Mouse (Mus musculus) midbrain, postnatal 0 days (tissue): ENCODE results near the gene Pmch. TPM values are rescaled to one million over a fixed set of nuclear protein-coding genes. Genes with fewer than 3 reads are reported as not detected.
A peak's percentile ranks its signal among the peaks of the same experiment; 100 is the strongest.

Experiments
- ATAC-seq: fragments of 200-750 bp; cut with Nextera tagmentation; 2 replicates; pipeline ENCODE4 v1.8.0; 2017; ENCODE audit warnings: moderate number of reproducible peaks, mild to moderate bottlenecking, moderate TSS enrichment, moderate library complexity; ENCODE audit not compliant: low FRiP score
- DNase-seq: peaks from one replicate; pipeline ENCODE4 v3.0.0-alpha.2; 2015; ENCODE audit warnings: low spot score
- H3K27ac ChIP-seq: fragments of 300-500 bp; sonication (generic); 2 replicates; pipeline ENCODE4 v1.5.1; 2014; ENCODE audit warnings: low read depth, mild to moderate bottlenecking, low read length, mixed read lengths
- H3K27me3 ChIP-seq: fragments of 300-500 bp; sonication (generic); 2 replicates; pipeline ENCODE4 v1.6.1; 2014; ENCODE audit warnings: low read length, control low read depth, mixed read lengths; ENCODE audit not compliant: insufficient read depth
- H3K36me3 ChIP-seq: fragments of 300-500 bp; sonication (generic); 2 replicates; pipeline ENCODE4 v1.6.1; 2014; ENCODE audit warnings: low read length, control low read depth, mixed read lengths; ENCODE audit not compliant: insufficient read depth
- H3K4me1 ChIP-seq: fragments of 300-500 bp; sonication (generic); 2 replicates; pipeline ENCODE4 v1.6.1; 2014; ENCODE audit warnings: mild to moderate bottlenecking, control low read depth, antibody characterized with exemption, low read length, mixed read lengths; ENCODE audit not compliant: insufficient read depth
- H3K4me2 ChIP-seq: fragments of 300-500 bp; sonication (generic); 2 replicates; pipeline ENCODE4 v1.6.1; 2014; ENCODE audit warnings: low read depth, mild to moderate bottlenecking, low read length, mixed read lengths; ENCODE audit not compliant: poor library complexity, severe bottlenecking
- H3K4me3 ChIP-seq: fragments of 300-500 bp; sonication (generic); 2 replicates; pipeline ENCODE4 v1.5.1; 2014; ENCODE audit warnings: low read depth, mild to moderate bottlenecking, low read length, moderate library complexity
- H3K9ac ChIP-seq: fragments of 300-500 bp; sonication (generic); replicated peaks from 2 replicates; pipeline ENCODE4 v1.6.1; 2014; ENCODE audit warnings: mild to moderate bottlenecking, low read length, moderate library complexity, mixed read lengths; ENCODE audit not compliant: poor library complexity, severe bottlenecking
- H3K9me3 ChIP-seq: fragments of 300-500 bp; sonication (generic); 2 replicates; pipeline ENCODE4 v1.6.1; 2016; ENCODE audit warnings: low read length, control low read depth
- CTCF ChIP-seq: IDR thresholded peaks from 2 replicates; pipeline ENCODE4 v1.5.1; 2016; ENCODE audit warnings: antibody characterized with exemption, mild to moderate bottlenecking
- WGBS: fragments of 180-500 bp; shearing (Covaris S2); extraction: QIAGEN DNeasy Blood & Tissue Kit; methylation state at CpG from one replicate; pipeline ENCODE4 v1.1.7; 2014; 5-methylcytosine and 5-hydroxymethylcytosine counted together
- polyA plus RNA-seq: library from polyadenylated mRNA; unstranded; fragments of >200 nt; fragmentation: Nextera tagmentation; extraction: Ambion mirVana; gene quantifications from 2 replicates; pipeline ENCODE4 v1.2.1, GENCODE M21; 2015
- total RNA-seq: library from RNA; depleted of rRNA; stranded (reverse); fragments of >200 nt; gene quantifications from 2 replicates; pipeline ENCODE4 v1.2.3, GENCODE M21; 2014; rRNA removed

Gene Pmch
- total RNA-seq (1.9 and 5.0 TPM in 2 replicates), polyA plus RNA-seq (33.3 and 69.0 TPM in 2 replicates)

GRCm38 (mm10) chr10:88090772-88091171 lies at the start of gene Pmch:
Gene Pmch, plus strand, starts transcription at chr10:88091072.
- Histone ChIP-seq H3K4me1 (no peaks in the 10 kb centered on the region), H3K9ac (no peak within 1 kb of the TSS), H3K36me3 (no peaks in the 10 kb centered on the region), H3K4me3 (no peak within 1 kb of the TSS), H3K27me3 (no peaks in the 10 kb centered on the region), H3K27ac (no peak within 1 kb of the TSS), H3K9me3 (no peaks in the 10 kb centered on the region), H3K4me2 (no peak within 1 kb of the TSS)
- TF ChIP-seq CTCF = no peak
- DNase-seq (no peak), ATAC-seq (no peak)
- WGBS = 33% methylated on average over 5 of the region's 5 CpGs

- H3K4me3 ChIP-seq = no peak overlapping the region
- no peak for TF ChIP-seq CTCF
- no peaks in the 10 kb centered on the region for H3K27me3 ChIP-seq
- no peak overlapping the region for H3K4me2 ChIP-seq
- H3K36me3 ChIP-seq = no peaks in the 10 kb centered on the region
- no peak for DNase-seq
- H3K27ac ChIP-seq = no peak overlapping the region
- no peaks in the 10 kb centered on the region for H3K4me1 ChIP-seq
- no peak overlapping the region for H3K9ac ChIP-seq
- H3K9me3 ChIP-seq = 0 out of 2 replicates have a peak, but pooled peaks cover 3% of the 10 kb centered on the region
- ATAC-seq = no peak
- WGBS = 86% methylated on average over 4 of the region's 4 CpGs
Measured at GRCm38 (mm10) chr10:88044297-88044696, 46.6 kb upstream of the Pmch start.

- no peak overlapping the region for H3K27ac ChIP-seq
- H3K27me3 ChIP-seq = no peaks in the 10 kb centered on the region
- TF ChIP-seq CTCF = no peak
- no peaks in the 10 kb centered on the region for H3K4me1 ChIP-seq
- ATAC-seq = no peak
- no peak overlapping the region for H3K4me2 ChIP-seq
- H3K9ac ChIP-seq = no peak overlapping the region
- WGBS = 73% methylated on average over 11 of the region's 11 CpGs
- DNase-seq = peak; percentile 9
- H3K4me3 ChIP-seq = no peak overlapping the region
- no peaks in the 10 kb centered on the region for H3K36me3 ChIP-seq
- 0 out of 2 replicates have a peak, but pooled peaks cover 3% of the 10 kb centered on the region for H3K9me3 ChIP-seq
Measured at GRCm38 (mm10) chr10:88046098-88046771, 44.6 kb upstream of the Pmch start.

- no peak overlapping the region for H3K4me2 ChIP-seq
- WGBS = 83% methylated on average over 14 of the region's 14 CpGs
- no peaks in the 10 kb centered on the region for H3K27me3 ChIP-seq
Measured at GRCm38 (mm10) chr10:88054233-88054985, 36.5 kb upstream of the Pmch start.

GRCm38 (mm10) chr10:88056950-88057649 lies 33.8 kb upstream of the Pmch start:
- H3K36me3 ChIP-seq = no peaks in the 10 kb centered on the region
- no peak overlapping the region for H3K4me3 ChIP-seq
- no peaks in the 10 kb centered on the region for H3K4me1 ChIP-seq
- H3K9me3 ChIP-seq = no peaks in the 10 kb centered on the region
- no peak for TF ChIP-seq CTCF
- H3K9ac ChIP-seq = no peak overlapping the region
- no peak for ATAC-seq
- H3K27me3 ChIP-seq = no peaks in the 10 kb centered on the region
- WGBS = 81% methylated on average over 14 of the region's 14 CpGs
- no peak overlapping the region for H3K4me2 ChIP-seq
- peak; percentile 22 for DNase-seq
- no peak overlapping the region for H3K27ac ChIP-seq

More at GRCm38 (mm10) chr10:88054233-88054985, 36.5 kb upstream of the Pmch start:
- H3K4me3 ChIP-seq = no peak overlapping the region
- no peaks in the 10 kb centered on the region for H3K36me3 ChIP-seq
- H3K9ac ChIP-seq = no peak overlapping the region
- H3K27ac ChIP-seq = no peak overlapping the region
- H3K4me1 ChIP-seq = no peaks in the 10 kb centered on the region
- no peaks in the 10 kb centered on the region for H3K9me3 ChIP-seq
- TF ChIP-seq CTCF = no peak
- DNase-seq = no peak
- no peak for ATAC-seq
